Mouse (Mus musculus): ENCODE measurements at regions not wholly inside any gene's neighbourhood (a gene's known extent, or its start where the extent isn't known, plus 50 kb on each side); places are given as distances from the start of the nearest gene placed in this dataset.
A peak's percentile ranks its signal among the peaks of the same experiment; 100 is the strongest.

DNA sequence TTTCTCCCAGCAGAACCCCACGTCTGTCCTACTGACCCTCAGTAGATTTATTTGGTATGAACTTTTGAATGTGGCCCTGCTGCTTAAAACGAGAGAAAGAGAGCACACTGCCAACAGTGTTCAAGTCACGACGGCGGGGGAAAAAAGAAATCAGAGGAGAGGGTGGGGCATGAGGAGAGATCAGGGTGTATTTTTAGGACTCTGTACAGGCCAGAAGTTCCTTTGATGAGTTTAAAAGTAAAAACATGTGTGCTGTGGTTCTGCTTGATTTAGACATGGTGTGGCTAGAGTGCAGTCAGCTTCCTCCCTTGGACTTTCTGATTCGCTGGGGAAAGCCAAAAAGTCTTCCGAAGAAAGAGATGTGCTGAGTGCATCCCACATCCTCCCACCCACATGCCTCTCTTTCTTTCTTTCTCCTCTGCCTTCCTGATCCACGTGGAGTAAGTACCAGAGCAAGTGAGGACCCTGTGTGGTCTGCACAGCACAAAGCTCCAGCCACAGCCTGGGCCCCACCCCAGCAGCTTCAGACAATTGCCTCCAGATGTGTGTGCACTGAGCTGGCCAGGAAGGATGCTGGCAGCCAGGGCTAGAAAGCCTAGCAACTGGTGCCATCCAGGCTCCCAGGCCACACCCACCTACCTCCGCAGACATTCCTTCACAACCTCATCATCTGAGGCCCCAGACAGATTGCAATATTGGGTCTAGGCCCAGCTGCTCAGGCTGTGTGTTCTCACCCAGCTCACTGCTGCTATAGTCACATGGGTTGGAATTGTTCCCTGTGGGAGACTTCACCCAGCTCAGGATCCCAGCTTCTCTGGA is 78.5 kb upstream of the Cdh5 start:
- no peak for DNase-seq (ENCODE audit: low spot score)

DNA sequence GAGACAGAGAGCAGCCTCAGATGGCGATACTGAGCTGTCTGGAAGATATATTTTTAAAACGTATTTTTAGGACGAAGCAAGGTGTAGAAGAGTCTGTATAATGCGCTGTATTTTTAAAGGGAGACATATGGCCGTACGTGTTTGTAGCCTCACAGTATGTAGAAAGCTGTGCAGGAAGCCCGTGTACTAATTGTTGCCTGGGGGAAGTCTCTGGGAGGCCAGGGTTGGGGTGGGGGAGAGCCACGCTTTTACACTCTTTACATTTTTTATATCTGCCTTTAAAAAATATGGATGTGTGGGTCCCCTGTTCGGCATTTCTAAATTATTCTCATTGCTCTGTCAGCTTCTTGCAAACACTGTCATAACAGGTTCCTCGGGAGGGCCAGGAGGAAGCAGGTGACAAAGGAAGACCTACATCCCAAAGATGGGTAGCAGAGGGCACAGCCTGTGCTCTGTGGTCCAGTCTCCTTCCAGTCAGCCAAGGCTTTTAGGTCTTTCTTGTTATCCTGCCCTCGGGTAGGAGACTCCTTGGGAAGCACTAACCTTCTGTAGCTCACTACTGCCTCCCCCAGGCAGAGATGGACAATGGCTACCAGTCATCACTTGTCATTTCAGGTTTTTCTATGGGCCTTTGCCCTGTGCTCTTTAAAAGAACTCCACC is 74.1 kb upstream of the Cdh5 start:
- no peak for DNase-seq (ENCODE audit: low spot score)

- DNase-seq (ENCODE audit: low spot score), result peak; percentile 74
Measured at GRCm38 (mm10) chr8:104028626-104029025, 72.8 kb upstream of the Cdh5 start.

DNA sequence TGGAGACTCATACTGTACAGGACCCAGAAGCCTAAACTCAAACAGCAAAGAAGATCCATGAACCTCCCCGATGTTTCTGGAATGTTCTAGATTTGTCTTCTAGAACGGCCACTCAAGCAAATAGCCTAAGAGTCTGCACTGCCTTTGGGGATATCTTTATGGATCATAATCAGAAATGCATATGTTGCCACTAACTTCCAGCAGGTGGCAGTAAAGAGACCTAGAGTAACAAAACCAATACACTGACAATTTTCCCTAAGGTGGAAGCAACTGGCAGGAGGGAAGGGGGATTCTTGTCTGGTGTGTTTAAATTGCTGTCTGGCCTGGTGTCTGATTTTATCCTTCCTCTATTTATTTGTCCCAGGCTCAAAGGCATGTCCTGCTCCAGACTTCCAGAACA is 69.2 kb upstream of the Cdh5 start:
- peak; percentile 51 for DNase-seq (ENCODE audit: low spot score)

- no peak for DNase-seq (ENCODE audit: low spot score)
Measured at GRCm38 (mm10) chr8:104033148-104033547, 68.3 kb upstream of the Cdh5 start.

DNA sequence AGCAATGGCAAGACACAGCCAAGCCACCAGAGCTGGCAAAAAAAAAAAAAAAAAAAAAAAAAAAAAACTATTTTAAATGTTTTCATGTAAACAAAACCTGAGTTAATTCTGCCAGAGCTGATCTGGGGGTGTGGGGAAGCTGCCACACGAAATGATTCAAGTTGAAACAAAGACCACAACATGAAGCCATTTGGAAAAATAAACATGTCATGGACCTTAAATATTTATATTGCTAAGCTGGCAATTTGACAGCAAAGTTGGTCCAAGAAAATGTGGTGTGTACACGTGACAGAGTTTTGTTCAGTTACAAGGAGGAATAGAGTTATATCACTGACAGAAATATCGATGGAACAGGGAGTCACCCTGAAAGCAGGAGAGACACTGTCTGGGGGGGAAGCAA is 67.1 kb upstream of the Cdh5 start:
- no peak for DNase-seq (ENCODE audit: low spot score)

DNA sequence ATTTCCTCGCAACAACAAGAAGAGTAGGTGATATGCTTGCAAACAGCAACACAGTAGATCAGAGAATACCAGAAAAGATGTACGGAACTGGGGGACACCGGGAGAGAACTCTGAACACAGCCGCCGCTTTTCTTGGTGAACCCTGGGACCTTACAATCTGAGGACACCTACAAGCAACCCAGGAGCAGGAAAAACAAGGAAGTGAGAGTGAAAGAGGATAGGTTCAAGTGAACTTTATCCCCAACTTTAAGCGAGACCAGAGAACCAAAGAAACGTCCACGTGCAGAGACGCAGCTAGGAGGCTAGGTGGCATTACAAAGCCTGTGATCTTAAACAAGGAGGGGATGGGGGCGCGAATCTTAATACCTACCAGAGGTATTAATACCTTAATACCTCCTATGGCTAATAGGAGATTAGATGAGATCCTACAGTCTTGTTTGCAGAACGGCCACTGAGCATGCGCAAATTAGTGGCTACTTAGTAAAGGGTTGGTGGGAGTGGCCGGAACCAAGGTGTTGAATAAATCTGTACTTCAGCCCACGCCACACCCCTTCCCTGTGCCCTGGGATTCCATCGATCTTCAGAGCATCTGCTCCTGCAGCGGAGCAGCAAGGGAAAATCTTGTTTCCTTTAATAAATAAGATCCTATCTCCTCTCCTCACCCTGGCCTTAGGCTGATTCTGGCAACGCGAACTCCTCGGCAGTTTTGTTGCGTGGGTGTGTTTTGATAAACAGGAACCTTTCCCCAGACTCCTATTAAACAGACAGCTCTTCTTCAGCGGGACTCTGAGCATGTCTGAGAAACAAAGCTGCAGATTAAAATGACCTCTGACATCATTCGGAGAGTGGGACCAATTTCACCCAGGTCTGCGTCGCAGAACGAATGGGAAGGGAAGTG is 64.6 kb upstream of the Cdh5 start:
- no peak for DNase-seq (ENCODE audit: low spot score)

- DNase-seq (ENCODE audit: low spot score), result no peak
Measured at GRCm38 (mm10) chr8:104037611-104038010, 63.8 kb upstream of the Cdh5 start.

DNA sequence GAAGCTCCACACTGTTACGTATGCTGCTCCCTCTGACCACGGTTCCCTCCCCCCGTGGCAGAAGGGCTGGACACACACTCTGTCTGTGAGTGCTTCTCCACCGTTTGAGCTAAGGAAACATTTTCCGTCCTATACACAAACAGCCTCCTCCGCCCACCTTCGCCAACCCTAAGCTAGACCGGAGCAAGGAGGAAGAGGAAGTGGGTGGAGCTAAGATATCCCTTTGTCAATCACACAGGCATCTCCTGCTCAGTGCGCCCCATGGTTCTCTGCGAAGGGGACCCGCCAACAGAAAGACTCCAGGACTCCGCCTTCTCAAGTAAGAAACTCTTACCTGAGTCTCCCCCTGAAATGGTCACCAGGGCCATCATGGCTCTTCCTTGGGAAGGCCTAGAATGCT is 61.9 kb upstream of the Cdh5 start:
- DNase-seq (ENCODE audit: low spot score), result peak; percentile 75

- DNase-seq (ENCODE audit: low spot score), result peak; percentile 45
Measured at GRCm38 (mm10) chr8:104041522-104041921, 59.9 kb upstream of the Cdh5 start.

- DNase-seq (ENCODE audit: low spot score), result peak; percentile 84
Measured at GRCm38 (mm10) chr8:104042434-104042833, 59.0 kb upstream of the Cdh5 start.

DNA sequence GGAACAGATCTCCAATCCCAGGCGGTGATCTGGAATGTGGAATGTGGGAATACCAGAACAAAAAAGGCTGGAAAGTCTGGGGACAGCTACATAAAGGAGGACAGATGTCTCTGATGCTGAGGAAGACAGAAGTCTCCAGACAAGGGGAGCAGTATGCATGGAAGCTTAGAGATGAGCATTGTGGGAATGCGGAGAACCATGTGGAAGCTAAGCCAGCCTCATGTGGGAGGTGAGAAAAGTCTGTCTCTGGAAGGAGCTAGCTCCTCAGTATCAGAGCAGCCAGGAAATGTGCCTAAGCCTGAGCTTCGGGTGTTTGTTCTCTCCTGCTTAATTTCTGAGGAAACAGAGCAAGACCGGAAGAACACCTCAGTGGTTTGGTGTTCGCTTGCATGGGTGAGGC is 53.4 kb upstream of the Cdh5 start:
- no peak for DNase-seq (ENCODE audit: low spot score)

DNA sequence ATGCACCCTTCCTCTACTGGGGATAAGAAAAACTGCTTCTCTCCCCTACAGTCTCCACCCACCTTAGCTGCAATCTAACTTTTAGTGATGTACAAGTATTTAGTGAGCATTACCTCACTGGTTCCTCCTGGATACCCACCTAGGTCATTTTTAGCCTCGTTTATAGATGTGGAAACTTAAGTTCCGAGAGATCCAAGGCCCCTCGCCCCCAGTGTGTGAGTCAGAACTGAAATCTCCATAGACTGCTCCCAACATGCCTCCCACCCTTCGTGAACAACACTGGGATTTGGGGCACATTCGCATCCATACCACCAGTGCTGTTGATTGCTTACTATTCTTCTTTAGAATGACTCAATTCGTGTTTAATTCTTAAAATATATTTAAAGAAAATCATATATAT is 52.2 kb upstream of the Cdh5 start:
- DNase-seq (ENCODE audit: low spot score), result no peak

DNA sequence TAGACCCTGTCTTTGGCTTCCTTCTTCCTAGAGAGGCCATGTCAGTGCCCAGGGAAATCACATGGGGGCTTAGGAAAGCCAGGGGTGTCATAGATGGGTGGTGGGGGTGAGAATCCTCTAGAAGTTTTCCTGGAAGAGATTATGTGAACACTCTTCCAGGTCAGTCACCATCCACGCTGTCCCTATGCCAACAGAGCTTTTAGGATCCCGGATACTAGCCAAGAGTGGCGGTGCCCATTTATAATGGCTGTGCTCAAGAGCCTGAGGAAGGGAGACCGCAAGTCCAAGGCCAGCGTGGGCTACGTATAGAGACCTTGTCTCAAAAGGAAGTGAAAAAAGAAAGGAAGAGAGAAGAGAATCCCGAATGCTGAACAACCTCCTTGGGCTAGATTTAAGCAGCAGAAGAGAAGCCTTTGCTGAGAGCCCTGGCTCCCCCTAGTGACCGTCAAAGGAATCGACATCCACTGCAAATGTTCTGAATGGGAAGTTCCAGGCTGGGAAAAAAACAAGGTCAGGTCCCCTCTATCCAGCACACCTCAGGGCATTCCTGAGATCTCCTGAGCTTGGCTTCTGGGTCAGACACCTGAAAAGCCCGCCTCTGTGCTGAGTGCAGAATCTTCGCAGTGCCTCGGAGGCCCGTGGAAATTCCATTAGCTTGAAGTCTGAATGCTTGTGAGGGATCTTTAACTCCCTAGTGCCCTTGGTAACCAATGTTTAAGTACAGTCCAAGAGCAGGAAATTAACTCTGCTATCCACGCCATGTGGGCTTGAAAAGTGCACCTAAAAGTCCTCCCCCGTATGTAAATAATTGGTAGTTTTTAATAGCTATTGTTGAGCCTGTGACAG is 50.5 kb upstream of the Cdh5 start:
- DNase-seq (ENCODE audit: low spot score), result peak; percentile 60

GRCm38 (mm10) chr8:104051540-104051882 is 49.9 kb upstream of the Cdh5 start:
- no peak for DNase-seq (ENCODE audit: low spot score)

Measured in thymus, postnatal 0 days (tissue).